Mouse (Mus musculus): ENCODE results near the gene Trim40. TPM values are rescaled to one million over a fixed set of nuclear protein-coding genes. Genes with fewer than 3 reads are reported as not detected.

Gene Trim40
- polyA plus RNA-seq, 1 experiment from 2014 or later = 6.8 TPM

DNA sequence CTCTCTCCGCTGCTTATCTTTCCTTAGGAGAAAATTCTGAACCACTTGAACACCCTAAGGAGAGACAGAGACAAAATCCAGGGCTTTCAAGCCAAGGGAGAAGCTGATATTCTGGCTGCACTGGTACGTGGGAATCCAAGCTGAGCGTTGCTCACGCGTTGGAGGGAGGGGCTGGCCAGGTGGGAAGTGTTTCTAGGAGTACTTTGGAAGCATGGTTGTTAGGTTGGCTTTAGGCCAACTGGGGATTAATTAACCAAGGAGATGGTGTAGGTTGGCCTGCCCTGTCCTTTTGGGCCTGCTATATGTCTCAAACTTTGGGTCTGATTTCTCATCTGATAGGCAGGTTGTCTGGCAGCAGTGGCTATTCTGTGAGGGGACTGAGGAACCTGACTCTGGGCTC is 38.7 kb downstream of the Trim40 start:
- peaks cover 5% of the 10 kb centered on the region; the same call in 1 of the 2 replicates for H3K4me1 ChIP-seq (replicated peaks; ENCODE audit: control insufficient read depth, insufficient read depth, low read length)
- H3K4me3 ChIP-seq (ENCODE audit: low read depth, low read length) = no peak overlapping the region
- no peak for TF ChIP-seq CTCF (IDR thresholded peaks at IDR 0.05; ENCODE audit: low read depth)
- H3K36me3 ChIP-seq (ENCODE audit: control insufficient read depth, insufficient read depth) = peaks cover 44% of the 10 kb centered on the region
- H3K27ac ChIP-seq (ENCODE audit: low read depth, low read length) = no peak overlapping the region
- H3K9ac ChIP-seq (ENCODE audit: low read depth, low read length) = no peak overlapping the region
- no peak overlapping the region for H3K4me2 ChIP-seq (replicated peaks; ENCODE audit: low read depth)
- H3K9me3 ChIP-seq (ENCODE audit: control insufficient read depth) = no peaks in the 10 kb centered on the region
- peak; percentile 62; the same call in 1 of the 2 replicates for ATAC-seq
- WGBS = 44% methylated on average over 5 of the region's 5 CpGs
- H3K27me3 ChIP-seq (replicated peaks; ENCODE audit: control insufficient read depth, insufficient read depth, low read length) = no peaks in the 10 kb centered on the region

DNA sequence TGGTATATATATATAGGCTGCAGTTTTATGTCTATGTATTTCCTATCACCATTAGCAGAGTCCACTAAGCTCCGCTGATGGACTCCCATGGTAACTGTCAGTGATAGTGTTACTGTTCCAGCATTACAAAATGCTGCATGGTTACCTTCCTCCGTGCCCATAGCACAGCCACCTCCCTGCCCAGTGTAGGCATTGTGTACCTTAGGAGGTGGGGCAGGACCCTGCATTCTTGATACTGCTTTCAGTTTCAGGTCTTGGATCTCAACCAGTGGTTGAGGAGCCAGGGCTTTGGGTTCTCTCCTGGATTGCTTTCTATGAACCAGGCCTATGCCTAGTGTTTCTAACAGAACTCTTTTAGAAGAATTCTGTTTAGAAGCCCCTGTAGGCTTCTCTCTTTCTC is 39.9 kb downstream of the Trim40 start:
- peak; percentile 54 for ATAC-seq
- Histone ChIP-seq H3K9ac (ENCODE audit: low read depth, low read length) (no peak overlapping the region), H3K4me1 (replicated peaks; ENCODE audit: control insufficient read depth, insufficient read depth, low read length) (peaks cover 6% of the 10 kb centered on the region; the same call in 1 of the 2 replicates), H3K9me3 (ENCODE audit: control insufficient read depth) (no peaks in the 10 kb centered on the region), H3K27ac (ENCODE audit: low read depth, low read length) (no peak overlapping the region), H3K4me3 (ENCODE audit: low read depth, low read length) (no peak overlapping the region), H3K36me3 (ENCODE audit: control insufficient read depth, insufficient read depth) (peaks cover 42% of the 10 kb centered on the region), H3K27me3 (replicated peaks; ENCODE audit: control insufficient read depth, insufficient read depth, low read length) (no peaks in the 10 kb centered on the region), H3K4me2 (replicated peaks; ENCODE audit: low read depth) (no peak overlapping the region)
- 63% methylated on average over 2 of the region's 2 CpGs for WGBS
- TF ChIP-seq CTCF (IDR thresholded peaks at IDR 0.05; ENCODE audit: low read depth) = no peak

DNA sequence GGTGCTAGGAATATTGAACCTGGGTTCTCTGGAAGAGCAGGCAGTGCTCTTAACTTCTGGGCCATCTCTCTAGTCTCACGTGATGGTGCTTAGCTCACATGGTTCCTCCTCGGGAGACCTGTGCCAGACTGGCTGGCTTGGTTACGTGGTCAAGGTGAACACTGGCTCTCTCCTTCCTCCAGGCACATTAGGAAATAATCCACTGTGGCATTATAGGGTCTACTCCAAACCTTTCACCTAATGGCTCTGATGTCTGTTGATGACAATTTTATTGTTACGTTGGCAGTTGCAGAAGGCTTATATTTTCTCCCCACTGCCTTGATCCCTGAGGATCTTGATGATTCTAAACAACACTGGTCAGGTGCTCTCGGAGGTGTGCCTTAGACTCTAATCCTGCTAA is 41.0 kb downstream of the Trim40 start:
- H3K36me3 ChIP-seq (ENCODE audit: control insufficient read depth, insufficient read depth) = peaks cover 33% of the 10 kb centered on the region
- no peak overlapping the region for H3K4me2 ChIP-seq (replicated peaks; ENCODE audit: low read depth)
- TF ChIP-seq CTCF (IDR thresholded peaks at IDR 0.05; ENCODE audit: low read depth) = no peak
- H3K9ac ChIP-seq (ENCODE audit: low read depth, low read length) = no peak overlapping the region
- no peaks in the 10 kb centered on the region for H3K27me3 ChIP-seq (replicated peaks; ENCODE audit: control insufficient read depth, insufficient read depth, low read length)
- no peak for ATAC-seq
- 70% methylated on average over 5 of the region's 5 CpGs for WGBS
- peaks cover 10% of the 10 kb centered on the region; the same call in 1 of the 2 replicates for H3K4me1 ChIP-seq (replicated peaks; ENCODE audit: control insufficient read depth, insufficient read depth, low read length)
- no peak overlapping the region for H3K4me3 ChIP-seq (ENCODE audit: low read depth, low read length)
- no peaks in the 10 kb centered on the region for H3K9me3 ChIP-seq (ENCODE audit: control insufficient read depth)
- H3K27ac ChIP-seq (ENCODE audit: low read depth, low read length) = no peak overlapping the region

DNA sequence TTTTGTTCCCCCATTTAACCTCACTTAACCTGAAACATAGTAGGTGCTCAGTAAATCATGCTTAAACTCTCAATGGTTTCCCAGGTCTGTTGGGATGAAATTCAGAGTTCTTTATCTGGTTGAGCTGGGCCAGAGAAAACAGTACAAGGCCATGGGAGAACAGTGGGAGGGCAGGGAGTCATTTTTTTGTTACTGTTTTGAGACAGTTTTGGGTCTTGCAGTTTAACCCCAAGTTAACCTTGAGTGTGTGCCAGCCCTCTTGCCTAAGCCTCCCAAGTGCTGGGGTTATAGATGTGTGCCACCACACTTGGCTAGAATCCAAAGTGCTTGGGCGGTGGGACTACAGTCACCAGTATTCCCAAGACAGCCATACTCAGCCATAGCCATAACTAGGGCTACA is 45.2 kb downstream of the Trim40 start:
- peaks cover 4% of the 10 kb centered on the region; the same call in 1 of the 2 replicates for H3K4me1 ChIP-seq (replicated peaks; ENCODE audit: control insufficient read depth, insufficient read depth, low read length)
- H3K36me3 ChIP-seq (ENCODE audit: control insufficient read depth, insufficient read depth) = 0 out of 2 replicates have a peak, but pooled peaks cover 4% of the 10 kb centered on the region
- no peak overlapping the region for H3K9ac ChIP-seq (ENCODE audit: low read depth, low read length)
- WGBS = 65% methylated on average over 1 of the region's 1 CpGs
- no peak for ATAC-seq
- no peaks in the 10 kb centered on the region for H3K27me3 ChIP-seq (replicated peaks; ENCODE audit: control insufficient read depth, insufficient read depth, low read length)
- peak overlapping the region; percentile 28; the same call in 1 of the 2 replicates for H3K27ac ChIP-seq (ENCODE audit: low read depth, low read length)
- no peak overlapping the region for H3K4me2 ChIP-seq (replicated peaks; ENCODE audit: low read depth)
- H3K4me3 ChIP-seq (ENCODE audit: low read depth, low read length) = no peak overlapping the region
- TF ChIP-seq CTCF (IDR thresholded peaks at IDR 0.05; ENCODE audit: low read depth) = no peak
- no peaks in the 10 kb centered on the region for H3K9me3 ChIP-seq (ENCODE audit: control insufficient read depth)

DNA sequence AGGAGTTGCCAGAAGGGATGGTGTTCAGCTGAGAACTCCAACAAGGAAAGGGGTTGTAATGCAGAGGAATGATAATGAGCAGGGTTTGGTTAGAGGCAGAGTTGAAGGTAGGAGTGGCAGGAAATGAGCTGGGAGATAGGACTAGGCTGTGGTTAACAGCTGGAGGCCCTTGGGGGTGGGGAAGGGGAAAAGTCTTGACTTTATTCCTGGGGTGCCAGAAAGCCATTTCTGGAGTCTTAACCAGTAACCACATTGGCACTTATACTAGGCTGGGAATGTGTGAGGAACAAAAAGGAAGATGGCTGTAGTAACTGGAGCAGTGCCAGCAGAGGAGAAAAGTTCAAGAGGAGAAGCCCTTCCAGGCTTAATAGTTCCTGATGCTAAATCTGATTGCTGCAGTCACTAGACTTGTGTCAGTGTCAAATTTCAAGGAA is 45.6 kb downstream of the Trim40 start:
- Histone ChIP-seq H3K9ac (ENCODE audit: low read depth, low read length) (no peak overlapping the region), H3K27ac (ENCODE audit: low read depth, low read length) (0 out of 2 replicates have a peak overlapping the region, but pooled peaks have one; percentile 23), H3K4me2 (replicated peaks; ENCODE audit: low read depth) (0 out of 2 replicates have a peak overlapping the region, but pooled peaks have one; percentile 27), H3K9me3 (ENCODE audit: control insufficient read depth) (no peaks in the 10 kb centered on the region), H3K4me1 (replicated peaks; ENCODE audit: control insufficient read depth, insufficient read depth, low read length) (peaks cover 4% of the 10 kb centered on the region; the same call in 1 of the 2 replicates), H3K27me3 (replicated peaks; ENCODE audit: control insufficient read depth, insufficient read depth, low read length) (no peaks in the 10 kb centered on the region), H3K36me3 (ENCODE audit: control insufficient read depth, insufficient read depth) (0 out of 2 replicates have a peak, but pooled peaks cover 4% of the 10 kb centered on the region), H3K4me3 (ENCODE audit: low read depth, low read length) (no peak overlapping the region)
- ATAC-seq = peak; percentile 54
- no peak for TF ChIP-seq CTCF (IDR thresholded peaks at IDR 0.05; ENCODE audit: low read depth)

DNA sequence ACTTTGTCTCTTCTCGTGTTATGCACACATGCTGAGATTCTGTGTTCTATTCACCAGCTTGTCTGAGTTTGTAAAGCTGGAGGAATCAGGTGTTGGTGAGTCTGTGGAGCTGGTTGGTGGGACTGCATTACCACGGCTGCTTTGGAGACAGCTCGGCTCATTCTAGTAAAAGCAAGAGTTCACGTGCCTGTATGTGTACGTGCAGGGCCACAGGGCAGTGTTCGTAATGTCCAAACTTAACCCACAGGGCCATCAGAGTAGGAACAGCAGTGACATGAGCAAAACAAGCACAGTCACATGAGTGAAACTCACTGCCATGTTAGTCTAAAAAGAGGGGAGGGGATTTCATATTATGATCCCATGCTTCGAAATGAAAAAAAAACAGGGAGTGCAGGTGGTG is 46.2 kb downstream of the Trim40 start:
- Histone ChIP-seq H3K27me3 (replicated peaks; ENCODE audit: control insufficient read depth, insufficient read depth, low read length) (no peaks in the 10 kb centered on the region), H3K27ac (ENCODE audit: low read depth, low read length) (no peak overlapping the region), H3K9ac (ENCODE audit: low read depth, low read length) (no peak overlapping the region), H3K4me2 (replicated peaks; ENCODE audit: low read depth) (no peak overlapping the region), H3K36me3 (ENCODE audit: control insufficient read depth, insufficient read depth) (0 out of 2 replicates have a peak, but pooled peaks cover 4% of the 10 kb centered on the region), H3K9me3 (ENCODE audit: control insufficient read depth) (no peaks in the 10 kb centered on the region), H3K4me1 (replicated peaks; ENCODE audit: control insufficient read depth, insufficient read depth, low read length) (peaks cover 4% of the 10 kb centered on the region; the same call in 1 of the 2 replicates), H3K4me3 (ENCODE audit: low read depth, low read length) (no peak overlapping the region)
- no peak for ATAC-seq
- 77% methylated on average over 7 of the region's 7 CpGs for WGBS
- TF ChIP-seq CTCF (IDR thresholded peaks at IDR 0.05; ENCODE audit: low read depth) = no peak

Measured in intestine, postnatal 0 days (tissue).